Mouse (Mus musculus) CH12.LX (cell line): ENCODE data around the gene Nkd1. TPM values are rescaled to one million over a fixed set of nuclear protein-coding genes. Genes with fewer than 3 reads are reported as not detected.

ENCODE experiments used
- DNase-seq: peaks from one replicate; pipeline ENCODE4 v3.0.0-alpha.2; 2013; ENCODE audit errors: extremely low read depth
- H3K27ac ChIP-seq: 2 replicates; pipeline ENCODE4 v1.5.1; 2012; ENCODE audit warnings: low read depth, mild to moderate bottlenecking, control low read depth, moderate library complexity; ENCODE audit not compliant: insufficient read depth
- H3K27me3 ChIP-seq: replicated peaks from 2 replicates; pipeline ENCODE3; 2012; ENCODE audit warnings: inconsistent platforms
- H3K36me3 ChIP-seq, 2 experiments: replicated peaks in 1 of 2; 2 replicates each; pipeline versions ENCODE3 to v1.6.1; 2012; ENCODE audit warnings: inconsistent platforms in 1 of 2, low read length in 1 of 2, mild to moderate bottlenecking in 1 of 2, mixed read lengths in 1 of 2, moderate library complexity in 1 of 2; ENCODE audit not compliant: control insufficient read depth in 1 of 2, insufficient read depth in 1 of 2
- H3K4me1 ChIP-seq, 2 experiments: 2 replicates each; pipeline ENCODE4 v1.6.1; 2012; ENCODE audit warnings: inconsistent platforms in 1 of 2, moderate library complexity in 1 of 2; ENCODE audit not compliant: insufficient read depth in 2 of 2, control insufficient read depth in 1 of 2
- H3K4me2 ChIP-seq: 2 replicates; pipeline ENCODE4 v1.6.1; 2012; ENCODE audit warnings: low read depth, mild to moderate bottlenecking, control low read depth; ENCODE audit not compliant: poor library complexity, insufficient read depth, severe bottlenecking
- H3K4me3 ChIP-seq, 3 experiments: fragments of 150-350 bp in 1 of 3; sonication (generic) in 1 of 3; replicated peaks in 1 of 3; 2 replicates each; pipeline versions ENCODE3 to v1.5.1; 2011 to 2012; ENCODE audit warnings: low read depth in 2 of 3, low read length in 2 of 3, mild to moderate bottlenecking in 2 of 3, moderate library complexity in 2 of 3, control low read depth in 1 of 3, improper control_type of control experiment in 1 of 3, inconsistent platforms in 1 of 3, mixed read lengths in 1 of 3; ENCODE audit not compliant: poor library complexity in 1 of 3
- H3K79me2 ChIP-seq: replicated peaks from 2 replicates; pipeline ENCODE4 v1.6.1; 2012; ENCODE audit warnings: mild to moderate bottlenecking, moderate library complexity; ENCODE audit not compliant: control insufficient read depth, poor library complexity, insufficient read depth, severe bottlenecking; ENCODE audit errors: extremely low read depth
- H3K9ac ChIP-seq: 2 replicates; pipeline ENCODE4 v1.6.1; 2012; ENCODE audit warnings: low read depth, mild to moderate bottlenecking, control low read depth, moderate library complexity; ENCODE audit not compliant: insufficient read depth
- H3K9me3 ChIP-seq: replicated peaks from 2 replicates; pipeline ENCODE3; 2012; ENCODE audit warnings: low read length, inconsistent platforms, mixed read lengths
- BHLHE40 ChIP-seq: IDR thresholded peaks from 2 replicates; pipeline ENCODE4 v1.6.1; 2011; ENCODE audit warnings: mild to moderate bottlenecking, low read depth, low read length, improper control_type of control experiment
- CHD2 ChIP-seq: IDR thresholded peaks from 2 replicates; pipeline ENCODE4 v1.6.1; 2011; ENCODE audit warnings: low read length, improper control_type of control experiment
- E2F4 ChIP-seq: IDR thresholded peaks from 2 replicates; pipeline ENCODE4 v1.6.1; 2011; ENCODE audit warnings: low read depth, low read length, improper control_type of control experiment; ENCODE audit not compliant: insufficient replicate concordance
- ELF1 ChIP-seq: IDR thresholded peaks from 2 replicates; pipeline ENCODE4 v1.6.1; 2014; ENCODE audit warnings: low read depth, mild to moderate bottlenecking, inconsistent platforms, low read length, improper control_type of control experiment
- EP300 ChIP-seq: IDR thresholded peaks from 2 replicates; pipeline ENCODE4 v1.6.1; 2011; ENCODE audit warnings: low read length, improper control_type of control experiment
- GABPA ChIP-seq: IDR thresholded peaks from 2 replicates; pipeline ENCODE4 v1.6.1; 2012; ENCODE audit warnings: low read depth, low read length, improper control_type of control experiment, inconsistent platforms; ENCODE audit not compliant: insufficient replicate concordance
- HCFC1 ChIP-seq: IDR thresholded peaks from 2 replicates; pipeline ENCODE4 v1.6.1; 2012; ENCODE audit warnings: low read depth, mild to moderate bottlenecking, inconsistent platforms, low read length, improper control_type of control experiment
- JUND ChIP-seq: conservative IDR thresholded peaks from 2 replicates; pipeline ENCODE4 v1.6.1; 2011; ENCODE audit warnings: low read depth, low read length, improper control_type of control experiment
- MXI1 ChIP-seq: IDR thresholded peaks from 2 replicates; pipeline ENCODE4 v1.6.1; 2011; ENCODE audit warnings: mild to moderate bottlenecking, low read depth, low read length, improper control_type of control experiment
- MYC ChIP-seq: IDR thresholded peaks from 2 replicates; pipeline ENCODE4 v1.6.1; 2011; ENCODE audit warnings: low read depth, mild to moderate bottlenecking, improper control_type of control experiment, low read length
- NRF1 ChIP-seq: IDR thresholded peaks from 2 replicates; pipeline ENCODE4 v1.6.1; 2014; ENCODE audit warnings: low read depth, mild to moderate bottlenecking, inconsistent platforms, low read length, improper control_type of control experiment, moderate library complexity
- POLR2AphosphoS2 ChIP-seq: IDR thresholded peaks from 2 replicates; pipeline ENCODE4 v1.6.1; 2011; ENCODE audit warnings: low read depth, low read length, improper control_type of control experiment
- RAD21 ChIP-seq: IDR thresholded peaks from 2 replicates; pipeline ENCODE4 v1.6.1; 2011; ENCODE audit warnings: low read depth, mild to moderate bottlenecking, low read length, improper control_type of control experiment, moderate library complexity
- SIN3A ChIP-seq: IDR thresholded peaks from 2 replicates; pipeline ENCODE4 v1.6.1; 2012; ENCODE audit warnings: low read length, improper control_type of control experiment, inconsistent platforms
- TBP ChIP-seq: conservative IDR thresholded peaks from 2 replicates; pipeline ENCODE4 v1.6.1; 2011; ENCODE audit warnings: low read depth, low read length, improper control_type of control experiment
- TCF12 ChIP-seq: IDR thresholded peaks from 2 replicates; pipeline ENCODE4 v1.6.1; 2014; ENCODE audit warnings: low read depth, mild to moderate bottlenecking, inconsistent platforms, low read length, improper control_type of control experiment
- USF2 ChIP-seq: conservative IDR thresholded peaks from 2 replicates; pipeline ENCODE4 v1.6.1; 2011; ENCODE audit warnings: low read depth, low read length, improper control_type of control experiment
- ZC3H11A ChIP-seq: IDR thresholded peaks from 2 replicates; pipeline ENCODE4 v1.6.1; 2012; ENCODE audit warnings: low read depth, mild to moderate bottlenecking, inconsistent platforms, low read length, improper control_type of control experiment
- dilution Hi-C: fragments of 300-500 bp; cut with MboI; formaldehyde crosslinking; loops from 2 replicates; pipeline ENCODE4 v1.14.3; 2020; ENCODE audit warnings: low sequenced_read_pairs; ENCODE audit not compliant: extremely low pct_unique_long_range_greater_than_20kb, extremely low pct_ligation_motif_present
- in situ Hi-C: fragments of 300-500 bp; cut with MboI; formaldehyde crosslinking; loops from 3 replicates; pipeline ENCODE4 v1.14.3; 2019; ENCODE audit warnings: low sequenced_read_pairs, low pct_ligation_motif_present, low pct_unique_long_range_greater_than_20kb, mixed read lengths
- polyA plus RNA-seq: library from polyadenylated mRNA; unstranded; fragments of >175 nt; gene quantifications from 2 replicates; pipeline ENCODE4 v1.2.1, GENCODE M21; 2012; ENCODE audit warnings: low read depth; ENCODE audit not compliant: insufficient read length
- total RNA-seq, 2 experiments: library from RNA; depleted of rRNA; stranded (reverse); fragments of 300-350 nt in 1 of 2; fragments of >200 nt in 1 of 2; gene quantifications; 2 replicates each; pipeline ENCODE4 v1.2.3; 2012 to 2014

Gene Nkd1
- total and polyA plus RNA-seq, 3 experiments: 0.24 to 0.67 (median 0.30) TPM

- Histone ChIP-seq H3K4me1 (peaks cover 43 to 78% of the 10 kb centered on the region in 2 experiments), H3K36me3 (no peaks in the 10 kb centered on the region), H3K9me3 (no peaks in the 10 kb centered on the region), H3K9ac (no peak overlapping the region), H3K27ac (no peak overlapping the region), H3K4me2 (no peak overlapping the region), H3K4me3 (no peak overlapping the region), H3K27me3 (no peaks in the 10 kb centered on the region), H3K79me2 (no peaks in the 10 kb centered on the region)
- DNase-seq: no peak
- TF ChIP-seq ZC3H11A (no peak), POLR2AphosphoS2 (no peak), EP300 (no peak), TBP (no peak), RAD21 (no peak)
- dilution Hi-C loops: no loop called here
- in situ Hi-C loops: no loop called here
Observed at GRCm38 (mm10) chr8:88568211-88568610, 47.1 kb downstream of the Nkd1 start.

GRCm38 (mm10) chr8:88569366-88569765 lies 48.2 kb downstream of the Nkd1 start:
- no peak for DNase-seq
- Histone ChIP-seq H3K27me3 (no peaks in the 10 kb centered on the region), H3K36me3 (no peaks in the 10 kb centered on the region), H3K9me3 (no peaks in the 10 kb centered on the region), H3K4me3 (no peak overlapping the region), H3K79me2 (no peaks in the 10 kb centered on the region), H3K27ac (no peak overlapping the region), H3K4me2 (no peak overlapping the region), H3K4me1 (peaks cover 49 to 89% of the 10 kb centered on the region in 2 experiments), H3K9ac (no peak overlapping the region)
- TF ChIP-seq MYC (no peak), E2F4 (no peak), NRF1 (no peak), BHLHE40 (no peak), HCFC1 (no peak), TCF12 (no peak), MXI1 (no peak), CHD2 (no peak), USF2 (no peak), RAD21 (no peak), GABPA (no peak), EP300 (no peak), ELF1 (no peak), SIN3A (no peak), POLR2AphosphoS2 (no peak), JUND (no peak)
- dilution Hi-C loops: no loop called here
- in situ Hi-C loops: no loop called here
